Mouse (Mus musculus): Measurements from ENCODE around the gene Fam166b.

- no peak for TF ChIP-seq POLR2A (IDR thresholded peaks at IDR 0.05; ENCODE audit: low read depth, low read length)
- TF ChIP-seq GABPA (IDR thresholded peaks at IDR 0.05; ENCODE audit: insufficient replicate concordance, low read depth, low read length): no peak
- no peak for TF ChIP-seq CTCF (conservative IDR thresholded peaks at IDR 0.05 in 1 of 2, IDR thresholded peaks at IDR 0.05 in 1 of 2; ENCODE audit: low read depth in 2 of 2, low read length in 2 of 2)
- TF ChIP-seq POLR2AphosphoS2 (IDR thresholded peaks at IDR 0.05; ENCODE audit: low read depth, low read length): no peak
Observed at GRCm38 (mm10) chr4:43391521-43392050, 37.3 kb downstream of the Fam166b start.
